Mouse (Mus musculus) ES-E14 (cell line): ENCODE results near the gene Gabpb2.

Experiments
- CHD2 ChIP-seq: IDR thresholded peaks from 2 replicates; pipeline ENCODE4 v1.6.1; 2014; ENCODE audit warnings: mild to moderate bottlenecking, low read depth, low read length, inconsistent platforms
- HCFC1 ChIP-seq: IDR thresholded peaks from 2 replicates; pipeline ENCODE4 v1.6.1; 2012; ENCODE audit warnings: low read length, inconsistent platforms, borderline replicate concordance; ENCODE audit not compliant: insufficient read depth
- MAFK ChIP-seq: IDR thresholded peaks from 2 replicates; pipeline ENCODE4 v1.6.1; 2014; ENCODE audit warnings: mild to moderate bottlenecking, low read depth, low read length, inconsistent platforms; ENCODE audit not compliant: insufficient read depth
- ZC3H11A ChIP-seq: IDR thresholded peaks from 2 replicates; pipeline ENCODE4 v1.6.1; 2012; ENCODE audit warnings: low read depth, mild to moderate bottlenecking, inconsistent platforms, low read length, borderline replicate concordance
- ZNF384 ChIP-seq: IDR thresholded peaks from 2 replicates; pipeline ENCODE4 v1.6.1; 2012; ENCODE audit warnings: low read depth, low read length, inconsistent platforms

GRCm38 (mm10) chr3:95250783-95251424 is 33.2 kb upstream of the Gabpb2 start, which contains the start of gene Bnipl:
- no peak for TF ChIP-seq HCFC1
- no peak for TF ChIP-seq ZC3H11A
- no peak for TF ChIP-seq MAFK
- TF ChIP-seq ZNF384 = no peak
- 0 out of 2 replicates have a peak, but pooled peaks have one; percentile 16 for TF ChIP-seq CHD2
